Mouse (Mus musculus) embryonic fibroblast, embryonic 13.5 days (primary cell): Measurements from ENCODE around the gene Arnt2.

ENCODE experiments used
- CTCF ChIP-seq: IDR thresholded peaks from 2 replicates; pipeline ENCODE4 v1.5.1; 2011; ENCODE audit warnings: mild to moderate bottlenecking, control low read depth, low read length, moderate library complexity, borderline replicate concordance; ENCODE audit not compliant: insufficient read depth
- POLR2A ChIP-seq: IDR thresholded peaks from 2 replicates; pipeline ENCODE4 v1.6.1; 2011; ENCODE audit warnings: low read depth, mild to moderate bottlenecking, control low read depth, low read length, moderate library complexity

GRCm38 (mm10) chr7:84421753-84422152 is 11.8 kb upstream of the Arnt2 start:
- TF ChIP-seq CTCF (no peak), POLR2A (no peak)
